ENCODE assay signal across 7 mouse cellular contexts in the genomic region with DNA sequence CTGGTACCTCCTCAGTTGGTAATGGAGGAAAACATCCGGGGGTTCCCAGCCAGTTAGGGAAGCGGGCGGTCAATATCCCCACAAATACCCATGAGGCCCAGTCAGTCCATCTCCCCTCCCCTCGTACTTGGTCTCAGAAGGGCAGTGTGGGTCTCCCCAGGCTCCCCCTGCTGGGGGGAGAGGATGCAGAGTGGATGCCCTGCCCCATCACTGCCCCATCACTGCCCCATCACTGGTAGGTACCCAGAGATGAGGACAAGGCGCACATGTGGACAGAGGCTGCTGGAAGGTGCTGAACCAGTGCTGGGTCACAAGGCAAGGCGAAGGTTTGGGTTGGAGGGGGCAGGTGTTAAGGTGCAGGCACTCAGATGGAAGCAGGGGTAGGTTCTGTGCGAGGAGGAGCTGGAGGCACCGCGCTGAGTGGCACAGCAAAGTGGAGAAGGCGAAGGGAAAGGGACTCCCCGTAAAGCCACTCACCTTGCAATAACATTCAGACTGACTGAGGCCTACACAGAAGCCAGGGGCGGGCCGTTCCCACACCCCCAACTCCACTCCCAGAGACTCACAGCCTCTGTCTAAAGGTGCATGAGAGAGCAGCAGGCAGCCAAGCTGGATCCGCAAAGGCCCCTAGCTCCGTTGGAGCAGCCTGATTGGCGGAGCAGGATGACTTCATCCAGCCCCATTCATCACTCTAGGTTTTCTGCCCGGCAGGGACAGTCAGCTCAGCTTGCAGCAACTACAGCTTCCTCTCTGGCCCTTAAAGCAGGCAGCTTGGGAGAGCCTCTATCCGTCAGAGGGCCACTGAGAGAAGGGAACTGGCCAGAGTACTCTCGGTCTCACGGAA.
DNase-seq lines count a peak whose midpoint lies in the region; ATAC-seq and TF ChIP-seq lines count a peak whose summit lies in the region.

No protein-coding gene starts in this region.

- TF ChIP-seq CTCF in ES-Bruce4 (IDR thresholded peaks at IDR 0.05; ENCODE audit: low read depth, low read length), result peak; percentile 31

- H3K27ac ChIP-seq in ES-Bruce4 (ENCODE audit: insufficient read depth, low read length), result peak overlapping the region; percentile 58
- H3K27ac ChIP-seq in neural tube, embryonic 15.5 days (replicated peaks), result peak overlapping the region; percentile 83

- intact Hi-C loops in left cerebral cortex, postnatal 4 days (cut with DNase I), result loop anchor here (5.0 kb wide), 1 partner anchor 55 kb away; no protein-coding TSS in a partner anchor

- no peak for TF ChIP-seq EP300 in ES-Bruce4 (IDR thresholded peaks at IDR 0.05; ENCODE audit: insufficient read depth, low read depth, low read length)

- ATAC-seq in neural tube, embryonic 15.5 days (ENCODE audit: low FRiP score), result peak; percentile 89

- H3K9me3 ChIP-seq in ES-Bruce4 (replicated peaks; ENCODE audit: control insufficient read depth, insufficient read depth, low read length, poor library complexity, severe bottlenecking), result no peaks in the 10 kb centered on the region
- no peaks in the 10 kb centered on the region for H3K9me3 ChIP-seq in neural tube, embryonic 15.5 days (replicated peaks)

- H3K27me3 ChIP-seq in ES-Bruce4 (ENCODE audit: control insufficient read depth, insufficient read depth, low read length, poor library complexity, severe bottlenecking), result no peaks in the 10 kb centered on the region
- no peaks in the 10 kb centered on the region for H3K27me3 ChIP-seq in neural tube, embryonic 15.5 days (replicated peaks)

- peak; percentile 73 for DNase-seq in Muller cell, postnatal 12 days (ENCODE audit: inconsistent ontology term)
- peak; percentile 72 for DNase-seq in embryo, embryonic 9.5 days (ENCODE audit: extremely low spot score)
- DNase-seq in heart, postnatal 4 days, result peak; percentile 34
- peak; percentile 58 for DNase-seq in left cerebral cortex, postnatal 4 days
- no peak for DNase-seq in spleen, postnatal 4 days (ENCODE audit: low spot score in 2 of 2)

- WGBS in neural tube, embryonic 15.5 days, result 20% methylated on average over 20 of the region's 20 CpGs

- no peak for TF ChIP-seq POLR2A in ES-Bruce4 (IDR thresholded peaks at IDR 0.05; ENCODE audit: insufficient read depth, low read length)

- peak overlapping the region; percentile 37 for H3K9ac ChIP-seq in ES-Bruce4 (ENCODE audit: low read depth, poor library complexity, severe bottlenecking)
- H3K9ac ChIP-seq in neural tube, embryonic 15.5 days (replicated peaks), result peak overlapping the region; percentile 44

- peak overlapping the region; percentile 70 for H3K4me3 ChIP-seq in ES-Bruce4 (ENCODE audit: low read depth, low read length)
- H3K4me3 ChIP-seq in neural tube, embryonic 15.5 days (replicated peaks), result peak overlapping the region; percentile 13; the same call in 1 of the 2 replicates

- H3K4me1 ChIP-seq in ES-Bruce4 (ENCODE audit: control insufficient read depth, insufficient read depth, low read length), result peaks cover 3% of the 10 kb centered on the region
- peaks cover 35% of the 10 kb centered on the region for H3K4me1 ChIP-seq in neural tube, embryonic 15.5 days

- H3K36me3 ChIP-seq in ES-Bruce4 (ENCODE audit: control insufficient read depth, insufficient read depth, low read length, poor library complexity, severe bottlenecking), result no peaks in the 10 kb centered on the region
- no peaks in the 10 kb centered on the region for H3K36me3 ChIP-seq in neural tube, embryonic 15.5 days

- peak overlapping the region; percentile 52 for H3K4me2 ChIP-seq in neural tube, embryonic 15.5 days

Comparison
In these comparisons a context has a peak if more than half of its experiments do, and no peak if none do; other contexts are left out.
1. DNase-seq: peak in Muller cell, postnatal 12 days (single experiment), embryo, embryonic 9.5 days (single experiment), heart, postnatal 4 days (single experiment) and left cerebral cortex, postnatal 4 days (single experiment); none in spleen, postnatal 4 days (0 of 2).